Comparison of ENCODE assay signal across 25 mouse cellular contexts in the genomic region with DNA sequence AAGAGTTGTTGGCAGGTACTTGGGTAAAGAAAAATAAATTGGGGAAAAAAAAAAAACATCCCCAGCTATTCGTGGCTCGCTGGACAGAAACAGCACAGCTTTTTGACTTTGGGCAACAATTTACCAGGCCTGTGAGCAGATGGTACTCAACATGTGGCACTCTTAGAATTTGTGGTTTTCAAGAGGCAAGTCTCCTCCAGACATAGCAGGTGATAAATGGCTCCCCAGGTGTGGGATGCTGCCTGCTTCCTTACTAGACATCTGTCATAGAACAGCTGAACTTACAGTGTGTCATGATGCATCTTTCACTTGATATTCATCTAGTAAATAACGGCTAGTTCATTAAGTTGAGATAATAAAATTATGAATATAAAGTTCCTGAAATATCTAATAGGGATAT.
DNase-seq lines count a peak whose midpoint lies in the region; ATAC-seq and TF ChIP-seq lines count a peak whose summit lies in the region.
"Had no signal": no experiment of that assay in that cellular context is flagged by ENCODE, and none has a peak within 500 bp of the region (broad histone marks: within the 10 kb centered on the region; RNA-seq: fewer than 3 reads in every experiment).

No protein-coding gene starts in this region.

- DNase-seq in forebrain, embryonic 14.5 days (ENCODE audit: low spot score), result peak; percentile 1
- no peak for DNase-seq in forebrain, embryonic 11.5 days (ENCODE audit: low spot score)
- peak; percentile 25 for DNase-seq in left cerebral cortex, postnatal 4 days
- no peak for DNase-seq in left cerebral cortex, postnatal 14 days (ENCODE audit: low spot score in 2 of 2)
- DNase-seq in brain, adult 2 months (ENCODE audit: low read depth, low spot score), result peak; percentile 18
- DNase-seq in brain, embryonic 14.5 days (ENCODE audit: low read depth), result peak; percentile 30
- no peak for DNase-seq in adrenal gland, adult 18-20 months (ENCODE audit: low spot score in 2 of 2)
- DNase-seq: adrenal gland, adult 8-10 months; adrenal gland, postnatal 25 days; cerebellum, adult 11 months; cerebellum, postnatal 25 days; embryo, embryonic 11 days; forebrain, postnatal 0 days; gastrocnemius, adult 2 months; gastrocnemius, postnatal 14 days; heart, adult 11 months; kidney, adult 11 months had no signal

- WGBS in forebrain, embryonic 14.5 days, result 82% methylated on average over 3 of the region's 3 CpGs
- WGBS in forebrain, embryonic 11.5 days, result 93% methylated on average over 3 of the region's 3 CpGs

- H3K27ac ChIP-seq in forebrain, embryonic 14.5 days (ENCODE audit: low read depth, low read length), result no peak overlapping the region
- H3K27ac ChIP-seq in forebrain, embryonic 11.5 days (ENCODE audit: low read depth, low read length), result no peak overlapping the region
- H3K27ac ChIP-seq: embryonic facial prominence, embryonic 10.5 days; embryonic facial prominence, embryonic 13.5 days; forebrain, embryonic 13.5 days; gastrocnemius, adult 2 months; hindbrain, embryonic 14.5 days; intestine, embryonic 15.5 days had no signal

- no peaks in the 10 kb centered on the region for H3K36me3 ChIP-seq in forebrain, embryonic 14.5 days (ENCODE audit: control insufficient read depth, insufficient read depth, low read length)
- H3K36me3 ChIP-seq in forebrain, embryonic 11.5 days (ENCODE audit: control insufficient read depth, insufficient read depth, low read length), result no peaks in the 10 kb centered on the region
- H3K36me3 ChIP-seq: embryonic facial prominence, embryonic 10.5 days; embryonic facial prominence, embryonic 13.5 days; intestine, embryonic 15.5 days had no signal

- no peak for TF ChIP-seq POLR2A in brain, embryonic 14.5 days (IDR thresholded peaks at IDR 0.05; ENCODE audit: borderline replicate concordance, extremely low read depth, insufficient read depth, insufficient read length, poor library complexity, severe bottlenecking)

- H3K4me1 ChIP-seq in forebrain, embryonic 14.5 days (ENCODE audit: control insufficient read depth, insufficient read depth, low read length), result no peaks in the 10 kb centered on the region
- no peaks in the 10 kb centered on the region for H3K4me1 ChIP-seq in forebrain, embryonic 11.5 days (replicated peaks; ENCODE audit: control insufficient read depth, insufficient read depth, low read length)
- H3K4me1 ChIP-seq: embryonic facial prominence, embryonic 10.5 days; embryonic facial prominence, embryonic 13.5 days; forebrain, embryonic 13.5 days; intestine, embryonic 15.5 days had no signal

- TF ChIP-seq CTCF in brain, embryonic 14.5 days (IDR thresholded peaks at IDR 0.05; ENCODE audit: borderline replicate concordance, extremely low read depth, insufficient read depth, insufficient read length), result no peak

- no peaks in the 10 kb centered on the region for H3K9me3 ChIP-seq in forebrain, embryonic 14.5 days (replicated peaks; ENCODE audit: control insufficient read depth, low read length)
- H3K9me3 ChIP-seq in forebrain, embryonic 11.5 days (ENCODE audit: control insufficient read depth, low read length), result no peaks in the 10 kb centered on the region
- H3K9me3 ChIP-seq: embryonic facial prominence, embryonic 10.5 days; embryonic facial prominence, embryonic 13.5 days; forebrain, embryonic 13.5 days; intestine, embryonic 15.5 days had no signal

- no peak overlapping the region for H3K4me2 ChIP-seq in forebrain, embryonic 14.5 days (ENCODE audit: low read length)
- no peak overlapping the region for H3K4me2 ChIP-seq in forebrain, embryonic 11.5 days (ENCODE audit: low read depth, low read length, severe bottlenecking)
- H3K4me2 ChIP-seq: embryonic facial prominence, embryonic 13.5 days; forebrain, embryonic 13.5 days; heart, embryonic 11.5 days; hindbrain, embryonic 14.5 days; intestine, embryonic 15.5 days had no signal

- no peak for ATAC-seq in forebrain, embryonic 14.5 days
- ATAC-seq in forebrain, embryonic 11.5 days (replicated peaks; ENCODE audit: low FRiP score), result no peak
- ATAC-seq: CD4-positive, CD25-positive, alpha-beta regulatory T cell, adult 4 months; forebrain, embryonic 13.5 days; forebrain, postnatal 0 days; intestine, embryonic 15.5 days had no signal

- H3K9ac ChIP-seq in forebrain, embryonic 14.5 days (ENCODE audit: low read length), result no peak overlapping the region
- H3K9ac ChIP-seq in forebrain, embryonic 11.5 days (ENCODE audit: low read length), result no peak overlapping the region
- H3K9ac ChIP-seq: embryonic facial prominence, embryonic 13.5 days; forebrain, embryonic 13.5 days; forebrain, postnatal 0 days; hindbrain, embryonic 14.5 days; intestine, embryonic 15.5 days had no signal

- no peak overlapping the region for H3K4me3 ChIP-seq in forebrain, embryonic 14.5 days (ENCODE audit: low read depth, low read length)
- H3K4me3 ChIP-seq in forebrain, embryonic 11.5 days (ENCODE audit: low read depth, low read length), result no peak overlapping the region
- H3K4me3 ChIP-seq: embryonic facial prominence, embryonic 10.5 days; embryonic facial prominence, embryonic 13.5 days; erythroblast, embryonic 14.5 days; forebrain, embryonic 13.5 days; gastrocnemius, adult 2 months; intestine, embryonic 15.5 days had no signal

- H3K27me3 ChIP-seq in forebrain, embryonic 14.5 days (replicated peaks; ENCODE audit: control insufficient read depth, insufficient read depth, low read length), result no peaks in the 10 kb centered on the region
- H3K27me3 ChIP-seq in forebrain, embryonic 11.5 days (ENCODE audit: control insufficient read depth, insufficient read depth, low read length), result no peaks in the 10 kb centered on the region
- H3K27me3 ChIP-seq: embryonic facial prominence, embryonic 13.5 days; forebrain, embryonic 13.5 days; intestine, embryonic 15.5 days had no signal

- intact Hi-C loops in left cerebral cortex, postnatal 4 days (cut with DNase I), result no loop called here
- intact Hi-C loops in left cerebral cortex, postnatal 14 days (cut with DNase I), result no loop called here

Comparison
In these comparisons a context has a peak if more than half of its experiments do, and no peak if none do; other contexts are left out.
1. DNase-seq: peak in forebrain, embryonic 14.5 days (single experiment), left cerebral cortex, postnatal 4 days (single experiment), brain, adult 2 months (single experiment) and brain, embryonic 14.5 days (single experiment); none in forebrain, embryonic 11.5 days (single experiment), left cerebral cortex, postnatal 14 days (0 of 2) and adrenal gland, adult 18-20 months (0 of 2).